Mouse (Mus musculus) CH12.LX (cell line): Measurements from ENCODE around the gene Arhgap28.

ENCODE experiments used
- CHD2 ChIP-seq: IDR thresholded peaks from 2 replicates; pipeline ENCODE4 v1.6.1; 2011; ENCODE audit warnings: low read length, improper control_type of control experiment
- CTCF ChIP-seq, 2 experiments: IDR thresholded peaks in 1 of 2; conservative IDR thresholded peaks in 1 of 2; 2 replicates each; pipeline ENCODE4 v1.5.1; 2011 to 2012; ENCODE audit warnings: low read depth in 2 of 2, low read length in 2 of 2, improper control_type of control experiment in 1 of 2, inconsistent platforms in 1 of 2, mild to moderate bottlenecking in 1 of 2, moderate library complexity in 1 of 2
- EP300 ChIP-seq: IDR thresholded peaks from 2 replicates; pipeline ENCODE4 v1.6.1; 2011; ENCODE audit warnings: low read length, improper control_type of control experiment
- MAZ ChIP-seq: IDR thresholded peaks from 2 replicates; pipeline ENCODE4 v1.6.1; 2012; ENCODE audit warnings: low read depth, mild to moderate bottlenecking, inconsistent platforms, low read length, improper control_type of control experiment, moderate library complexity
- POLR2A ChIP-seq: IDR thresholded peaks from 2 replicates; pipeline ENCODE4 v1.6.1; 2011; ENCODE audit warnings: low read depth, mild to moderate bottlenecking, improper control_type of control experiment, low read length

GRCm38 (mm10) chr17:68024327-68024726, 20.4 kb upstream of the Arhgap28 start:
- TF ChIP-seq POLR2A (no peak), MAZ (no peak), EP300 (no peak), CHD2 (no peak), CTCF (conservative IDR thresholded peaks at IDR 0.05 in 1 of 2, IDR thresholded peaks at IDR 0.05 in 1 of 2; ENCODE audit: low read depth in 2 of 2, low read length in 2 of 2) (no peak)
